Mouse (Mus musculus) CH12.LX (cell line): Measurements from ENCODE around the gene Nde1. TPM values are rescaled to one million over a fixed set of nuclear protein-coding genes. Genes with fewer than 3 reads are reported as not detected.

ENCODE experiments used
- DNase-seq: peaks from one replicate; pipeline ENCODE4 v3.0.0-alpha.2; 2013; ENCODE audit errors: extremely low read depth
- H3K27ac ChIP-seq: 2 replicates; pipeline ENCODE4 v1.5.1; 2012; ENCODE audit warnings: low read depth, mild to moderate bottlenecking, control low read depth, moderate library complexity; ENCODE audit not compliant: insufficient read depth
- H3K27me3 ChIP-seq: replicated peaks from 2 replicates; pipeline ENCODE3; 2012; ENCODE audit warnings: inconsistent platforms
- H3K36me3 ChIP-seq, 2 experiments: replicated peaks in 1 of 2; 2 replicates each; pipeline versions ENCODE3 to v1.6.1; 2012; ENCODE audit warnings: inconsistent platforms in 1 of 2, low read length in 1 of 2, mild to moderate bottlenecking in 1 of 2, mixed read lengths in 1 of 2, moderate library complexity in 1 of 2; ENCODE audit not compliant: control insufficient read depth in 1 of 2, insufficient read depth in 1 of 2
- H3K4me1 ChIP-seq, 2 experiments: 2 replicates each; pipeline ENCODE4 v1.6.1; 2012; ENCODE audit warnings: inconsistent platforms in 1 of 2, moderate library complexity in 1 of 2; ENCODE audit not compliant: insufficient read depth in 2 of 2, control insufficient read depth in 1 of 2
- H3K4me2 ChIP-seq: 2 replicates; pipeline ENCODE4 v1.6.1; 2012; ENCODE audit warnings: low read depth, mild to moderate bottlenecking, control low read depth; ENCODE audit not compliant: poor library complexity, insufficient read depth, severe bottlenecking
- H3K4me3 ChIP-seq, 3 experiments: fragments of 150-350 bp in 1 of 3; sonication (generic) in 1 of 3; replicated peaks in 1 of 3; 2 replicates each; pipeline versions ENCODE3 to v1.5.1; 2011 to 2012; ENCODE audit warnings: low read depth in 2 of 3, low read length in 2 of 3, mild to moderate bottlenecking in 2 of 3, moderate library complexity in 2 of 3, control low read depth in 1 of 3, improper control_type of control experiment in 1 of 3, inconsistent platforms in 1 of 3, mixed read lengths in 1 of 3; ENCODE audit not compliant: poor library complexity in 1 of 3
- H3K79me2 ChIP-seq: replicated peaks from 2 replicates; pipeline ENCODE4 v1.6.1; 2012; ENCODE audit warnings: mild to moderate bottlenecking, moderate library complexity; ENCODE audit not compliant: control insufficient read depth, poor library complexity, insufficient read depth, severe bottlenecking; ENCODE audit errors: extremely low read depth
- H3K9ac ChIP-seq: 2 replicates; pipeline ENCODE4 v1.6.1; 2012; ENCODE audit warnings: low read depth, mild to moderate bottlenecking, control low read depth, moderate library complexity; ENCODE audit not compliant: insufficient read depth
- H3K9me3 ChIP-seq: replicated peaks from 2 replicates; pipeline ENCODE3; 2012; ENCODE audit warnings: low read length, inconsistent platforms, mixed read lengths
- CTCF ChIP-seq, 2 experiments: IDR thresholded peaks in 1 of 2; conservative IDR thresholded peaks in 1 of 2; 2 replicates each; pipeline ENCODE4 v1.5.1; 2011 to 2012; ENCODE audit warnings: low read depth in 2 of 2, low read length in 2 of 2, improper control_type of control experiment in 1 of 2, inconsistent platforms in 1 of 2, mild to moderate bottlenecking in 1 of 2, moderate library complexity in 1 of 2
- E2F4 ChIP-seq: IDR thresholded peaks from 2 replicates; pipeline ENCODE4 v1.6.1; 2011; ENCODE audit warnings: low read depth, low read length, improper control_type of control experiment; ENCODE audit not compliant: insufficient replicate concordance
- IRF4 ChIP-seq: IDR thresholded peaks from 2 replicates; pipeline ENCODE4 v1.6.1; 2014; ENCODE audit warnings: low read depth, mild to moderate bottlenecking, inconsistent platforms, low read length, improper control_type of control experiment
- JUND ChIP-seq: conservative IDR thresholded peaks from 2 replicates; pipeline ENCODE4 v1.6.1; 2011; ENCODE audit warnings: low read depth, low read length, improper control_type of control experiment
- KAT2A ChIP-seq: IDR thresholded peaks from 2 replicates; pipeline ENCODE4 v1.6.1; 2012; ENCODE audit warnings: low read length, improper control_type of control experiment, inconsistent platforms; ENCODE audit not compliant: insufficient replicate concordance
- MAZ ChIP-seq: IDR thresholded peaks from 2 replicates; pipeline ENCODE4 v1.6.1; 2012; ENCODE audit warnings: low read depth, mild to moderate bottlenecking, inconsistent platforms, low read length, improper control_type of control experiment, moderate library complexity
- NRF1 ChIP-seq: IDR thresholded peaks from 2 replicates; pipeline ENCODE4 v1.6.1; 2014; ENCODE audit warnings: low read depth, mild to moderate bottlenecking, inconsistent platforms, low read length, improper control_type of control experiment, moderate library complexity
- PAX5 ChIP-seq: IDR thresholded peaks from 2 replicates; pipeline ENCODE4 v1.6.1; 2012; ENCODE audit warnings: low read length, inconsistent platforms, mixed read lengths
- RCOR1 ChIP-seq: conservative IDR thresholded peaks from 2 replicates; pipeline ENCODE4 v1.6.1; 2012; ENCODE audit warnings: low read depth, mild to moderate bottlenecking, inconsistent platforms, low read length, improper control_type of control experiment
- SMC3 ChIP-seq: IDR thresholded peaks from 2 replicates; pipeline ENCODE4 v1.6.1; 2011; ENCODE audit warnings: low read depth, low read length, improper control_type of control experiment
- TCF12 ChIP-seq: IDR thresholded peaks from 2 replicates; pipeline ENCODE4 v1.6.1; 2014; ENCODE audit warnings: low read depth, mild to moderate bottlenecking, inconsistent platforms, low read length, improper control_type of control experiment
- UBTF ChIP-seq: IDR thresholded peaks from 2 replicates; pipeline ENCODE4 v1.6.1; 2012; ENCODE audit warnings: low read depth, mild to moderate bottlenecking, inconsistent platforms, low read length, improper control_type of control experiment, moderate library complexity
- USF1 ChIP-seq: IDR thresholded peaks from 2 replicates; pipeline ENCODE4 v1.6.1; 2014; ENCODE audit warnings: low read depth, mild to moderate bottlenecking, inconsistent platforms, low read length, improper control_type of control experiment
- ZKSCAN1 ChIP-seq: IDR thresholded peaks from 2 replicates; pipeline ENCODE4 v1.6.1; 2012; ENCODE audit warnings: low read depth, inconsistent platforms, low read length, improper control_type of control experiment, borderline replicate concordance
- ZMIZ1 ChIP-seq: IDR thresholded peaks from 2 replicates; pipeline ENCODE4 v1.6.1; 2012; ENCODE audit warnings: low read depth, mild to moderate bottlenecking, inconsistent platforms, low read length, improper control_type of control experiment
- dilution Hi-C: fragments of 300-500 bp; cut with MboI; formaldehyde crosslinking; loops from 2 replicates; pipeline ENCODE4 v1.14.3; 2020; ENCODE audit warnings: low sequenced_read_pairs; ENCODE audit not compliant: extremely low pct_unique_long_range_greater_than_20kb, extremely low pct_ligation_motif_present
- in situ Hi-C: fragments of 300-500 bp; cut with MboI; formaldehyde crosslinking; loops from 3 replicates; pipeline ENCODE4 v1.14.3; 2019; ENCODE audit warnings: low sequenced_read_pairs, low pct_ligation_motif_present, low pct_unique_long_range_greater_than_20kb, mixed read lengths
- polyA plus RNA-seq: library from polyadenylated mRNA; unstranded; fragments of >175 nt; gene quantifications from 2 replicates; pipeline ENCODE4 v1.2.1, GENCODE M21; 2012; ENCODE audit warnings: low read depth; ENCODE audit not compliant: insufficient read length
- total RNA-seq, 2 experiments: library from RNA; depleted of rRNA; stranded (reverse); fragments of 300-350 nt in 1 of 2; fragments of >200 nt in 1 of 2; gene quantifications; 2 replicates each; pipeline ENCODE4 v1.2.3; 2012 to 2014

The Nde1 gene
- total and polyA plus RNA-seq, 3 experiments, result 62.1 to 104 (median 65.0) TPM

GRCm38 (mm10) chr16:14122586-14122985 lies 40.5 kb upstream of the Nde1 start:
- Histone ChIP-seq H3K4me1 (peaks cover 6 to 17% of the 10 kb centered on the region in 2 experiments; a peak in 3 of 4 replicates), H3K79me2 (no peaks in the 10 kb centered on the region), H3K36me3 (peaks cover 66 to 91% of the 10 kb centered on the region in 2 experiments), H3K27ac (no peak overlapping the region), H3K4me2 (no peak overlapping the region), H3K4me3 (no peak overlapping the region), H3K9ac (no peak overlapping the region), H3K27me3 (no peaks in the 10 kb centered on the region), H3K9me3 (no peaks in the 10 kb centered on the region)
- DNase-seq, result no peak
- in situ Hi-C loops (no loop called here), dilution Hi-C loops (no loop called here)
- TF ChIP-seq MAZ (no peak), USF1 (no peak), PAX5 (no peak), CTCF (conservative IDR thresholded peaks at IDR 0.05 in 1 of 2, IDR thresholded peaks at IDR 0.05 in 1 of 2; ENCODE audit: low read depth in 2 of 2, low read length in 2 of 2) (peak in 1 of 2 experiments; percentile 10; a peak in 1 of 4 replicates), UBTF (no peak)

- H3K4me3 ChIP-seq, result no peak overlapping the region
- H3K4me1 ChIP-seq, result peaks cover 6 to 18% of the 10 kb centered on the region in 2 experiments; a peak in 3 of 4 replicates
- no peak overlapping the region for H3K27ac ChIP-seq
- no peak overlapping the region for H3K9ac ChIP-seq
- no peak for TF ChIP-seq SMC3
- no peak for TF ChIP-seq NRF1
- TF ChIP-seq CTCF (conservative IDR thresholded peaks at IDR 0.05 in 1 of 2, IDR thresholded peaks at IDR 0.05 in 1 of 2; ENCODE audit: low read depth in 2 of 2, low read length in 2 of 2), result no peak
- TF ChIP-seq TCF12, result no peak
- no peak for TF ChIP-seq ZKSCAN1
- TF ChIP-seq ZMIZ1, result no peak
- TF ChIP-seq E2F4, result no peak
- no peak for TF ChIP-seq JUND
- no peak for TF ChIP-seq KAT2A
- no peak for TF ChIP-seq MAZ
- no peak for TF ChIP-seq RCOR1
- no peak for TF ChIP-seq IRF4
- TF ChIP-seq, all 38 proteins: peak for 0
- Histone ChIP-seq H3K36me3 (peaks cover 75 to 95% of the 10 kb centered on the region in 2 experiments), H3K4me2 (no peak overlapping the region), H3K79me2 (no peaks in the 10 kb centered on the region), H3K27me3 (no peaks in the 10 kb centered on the region), H3K9me3 (no peaks in the 10 kb centered on the region)
- dilution Hi-C loops (no loop called here), in situ Hi-C loops (no loop called here)
- DNase-seq, result no peak
These were observed 39.2 kb upstream of the Nde1 start for GRCm38 (mm10) chr16:14123901-14124300.
